Mouse (Mus musculus): Measurements from ENCODE around the gene Cpa1.

The Cpa1 gene

GRCm38 (mm10) chr6:30673764-30674561, 34.9 kb downstream of the Cpa1 start:
- DNase-seq (ENCODE audit: low spot score in 2 of 2): no peak

- no peak for DNase-seq (ENCODE audit: low spot score in 2 of 2)
Observed at GRCm38 (mm10) chr6:30674714-30675280, 35.8 kb downstream of the Cpa1 start.

- DNase-seq (ENCODE audit: low spot score in 2 of 2): no peak
Observed at GRCm38 (mm10) chr6:30675281-30675771, 36.3 kb downstream of the Cpa1 start.

- no peak for DNase-seq (ENCODE audit: low spot score in 2 of 2)
Observed at GRCm38 (mm10) chr6:30676506-30676905, 37.5 kb downstream of the Cpa1 start.

GRCm38 (mm10) chr6:30677591-30677990, 38.6 kb downstream of the Cpa1 start:
- no peak for DNase-seq (ENCODE audit: low spot score in 2 of 2)

GRCm38 (mm10) chr6:30678482-30678881, 39.5 kb downstream of the Cpa1 start:
- no peak for DNase-seq (ENCODE audit: low spot score in 2 of 2)

- DNase-seq (ENCODE audit: low spot score in 2 of 2): no peak
Observed at GRCm38 (mm10) chr6:30679567-30679966, 40.5 kb downstream of the Cpa1 start.

- no peak for DNase-seq (ENCODE audit: low spot score in 2 of 2)
Observed at GRCm38 (mm10) chr6:30680442-30680841, 41.4 kb downstream of the Cpa1 start.

- no peak for DNase-seq (ENCODE audit: low spot score in 2 of 2)
Observed at GRCm38 (mm10) chr6:30681935-30682900, 43.2 kb downstream of the Cpa1 start.

- no peak for DNase-seq (ENCODE audit: low spot score in 2 of 2)
Observed at GRCm38 (mm10) chr6:30684570-30684969, 45.6 kb downstream of the Cpa1 start.

- DNase-seq (ENCODE audit: low spot score in 2 of 2): no peak
Observed at GRCm38 (mm10) chr6:30687198-30687597, 48.2 kb downstream of the Cpa1 start.

- no peak for DNase-seq (ENCODE audit: low spot score in 2 of 2)
Observed at GRCm38 (mm10) chr6:30692826-30693225, 53.8 kb downstream of the Cpa1 start.

- peak; percentile 94 to 95 for DNase-seq (ENCODE audit: low spot score in 2 of 2)
Observed at GRCm38 (mm10) chr6:30693350-30693991, 54.5 kb downstream of the Cpa1 start, which contains the start of gene Cep41. TSS of gene Cep41 (minus strand) at chr6:30693749.

GRCm38 (mm10) chr6:30694209-30694608, 55.2 kb downstream of the Cpa1 start:
- no peak for DNase-seq (ENCODE audit: low spot score in 2 of 2)

Measured in natural killer cell, adult 2 months (primary cell).